ENCODE assay signal across 30 mouse cellular contexts in genomic region chr1:165839201-165839600, GRCm38 (mm10). TPM values are rescaled to one million over a fixed set of nuclear protein-coding genes. Genes with fewer than 3 reads are reported as not detected.
DNase-seq lines count a peak whose midpoint lies in the region; ATAC-seq and TF ChIP-seq lines count a peak whose summit lies in the region.
"Had no signal": no experiment of that assay in that cellular context is flagged by ENCODE, and none has a peak within 500 bp of the region (broad histone marks: within the 10 kb centered on the region; RNA-seq: fewer than 3 reads in every experiment).

No protein-coding gene starts in this region.

- no peak overlapping the region for H3K27ac ChIP-seq in hindbrain, postnatal 0 days
- H3K27ac ChIP-seq in hindbrain, embryonic 14.5 days: no peak overlapping the region
- H3K27ac ChIP-seq in midbrain, postnatal 0 days (ENCODE audit: low read depth, low read length): no peak overlapping the region
- no peak overlapping the region for H3K27ac ChIP-seq in midbrain, embryonic 15.5 days
- H3K27ac ChIP-seq: forebrain, embryonic 10.5 days; forebrain, embryonic 13.5 days; heart, embryonic 15.5 days; hindbrain, embryonic 10.5 days; hindbrain, embryonic 15.5 days had no signal

- WGBS in hindbrain, postnatal 0 days: 65% methylated on average over 4 of the region's 4 CpGs
- 83% methylated on average over 4 of the region's 4 CpGs for WGBS in hindbrain, embryonic 14.5 days
- 49% methylated on average over 4 of the region's 4 CpGs for WGBS in midbrain, postnatal 0 days
- 56% methylated on average over 4 of the region's 4 CpGs for WGBS in midbrain, embryonic 15.5 days

- ATAC-seq in hindbrain, postnatal 0 days: no peak; the same call in 1 of the 2 replicates
- ATAC-seq in hindbrain, embryonic 14.5 days (ENCODE audit: low FRiP score): no peak
- ATAC-seq in midbrain, postnatal 0 days (ENCODE audit: low FRiP score): no peak
- ATAC-seq in midbrain, embryonic 15.5 days (replicated peaks): no peak
- ATAC-seq: forebrain, embryonic 13.5 days; forebrain, embryonic 16.5 days; inflammation-experienced regulatory T-cells, adult 6 months; intestine, embryonic 16.5 days; Patski had no signal

- no peak overlapping the region for H3K4me3 ChIP-seq in hindbrain, postnatal 0 days (ENCODE audit: low read length)
- H3K4me3 ChIP-seq in hindbrain, embryonic 14.5 days (replicated peaks; ENCODE audit: low read length): no peak overlapping the region
- H3K4me3 ChIP-seq in midbrain, postnatal 0 days (ENCODE audit: low read depth, low read length): no peak overlapping the region
- H3K4me3 ChIP-seq in midbrain, embryonic 15.5 days: no peak overlapping the region
- H3K4me3 ChIP-seq: forebrain, embryonic 10.5 days; forebrain, embryonic 13.5 days; heart, embryonic 12.5 days; heart, embryonic 15.5 days; hindbrain, embryonic 10.5 days; hindbrain, embryonic 15.5 days had no signal

- H3K4me2 ChIP-seq in hindbrain, postnatal 0 days (ENCODE audit: low read depth, low read length): no peak overlapping the region
- no peak overlapping the region for H3K4me2 ChIP-seq in hindbrain, embryonic 14.5 days (replicated peaks)
- H3K4me2 ChIP-seq in midbrain, postnatal 0 days (ENCODE audit: low read depth, low read length, poor library complexity, severe bottlenecking): no peak overlapping the region
- no peak overlapping the region for H3K4me2 ChIP-seq in midbrain, embryonic 15.5 days
- H3K4me2 ChIP-seq: forebrain, embryonic 13.5 days; heart, embryonic 12.5 days; heart, embryonic 15.5 days; hindbrain, embryonic 15.5 days had no signal

- H3K4me1 ChIP-seq in hindbrain, postnatal 0 days (ENCODE audit: insufficient read depth, low read length): peaks cover 6% of the 10 kb centered on the region
- peaks cover 34% of the 10 kb centered on the region for H3K4me1 ChIP-seq in hindbrain, embryonic 14.5 days (replicated peaks; ENCODE audit: control insufficient read depth, insufficient read depth, low read length)
- H3K4me1 ChIP-seq in midbrain, postnatal 0 days (ENCODE audit: insufficient read depth, low read length): no peaks in the 10 kb centered on the region
- H3K4me1 ChIP-seq in midbrain, embryonic 15.5 days: peaks cover 46% of the 10 kb centered on the region

- H3K9ac ChIP-seq in hindbrain, postnatal 0 days (replicated peaks; ENCODE audit: low read length): no peak overlapping the region
- H3K9ac ChIP-seq in hindbrain, embryonic 14.5 days: no peak overlapping the region
- no peak overlapping the region for H3K9ac ChIP-seq in midbrain, postnatal 0 days (replicated peaks; ENCODE audit: low read length, poor library complexity, severe bottlenecking)
- no peak overlapping the region for H3K9ac ChIP-seq in midbrain, embryonic 15.5 days
- H3K9ac ChIP-seq: forebrain, embryonic 13.5 days; heart, embryonic 12.5 days; heart, embryonic 15.5 days; hindbrain, embryonic 15.5 days had no signal

- DNase-seq in cerebellum, postnatal 14 days: peak; percentile 76 to 78
- no peak for DNase-seq in cerebellum, postnatal 36 days
- DNase-seq in hindbrain, postnatal 0 days (ENCODE audit: low spot score): peak; percentile 73
- DNase-seq in hindbrain, embryonic 14.5 days (ENCODE audit: low spot score): no peak
- peak; percentile 74 for DNase-seq in midbrain, postnatal 0 days (ENCODE audit: low spot score)
- DNase-seq in retina, postnatal 1 day: peak; percentile 71
- no peak for DNase-seq in right cerebral cortex, postnatal 36 days (ENCODE audit: low spot score in 2 of 2)
- DNase-seq: adrenal gland, postnatal 10 days; adrenal gland, postnatal 36 days; B cell, adult 2 months; cerebellum, adult 11 months; cerebellum, adult 2 months; cerebellum, adult 9-11 months; embryo, embryonic 11 days; gastrocnemius, postnatal 25 days; heart, adult 18-20 months; heart, postnatal 10 days; heart, postnatal 36 days had no signal

- no peaks in the 10 kb centered on the region for H3K9me3 ChIP-seq in hindbrain, postnatal 0 days (ENCODE audit: low read length)
- no peaks in the 10 kb centered on the region for H3K9me3 ChIP-seq in hindbrain, embryonic 14.5 days (ENCODE audit: control insufficient read depth, low read length)
- no peaks in the 10 kb centered on the region for H3K9me3 ChIP-seq in midbrain, postnatal 0 days (ENCODE audit: low read length)
- H3K9me3 ChIP-seq in midbrain, embryonic 15.5 days: no peaks in the 10 kb centered on the region
- H3K9me3 ChIP-seq: forebrain, embryonic 10.5 days; forebrain, embryonic 13.5 days; G1E; heart, embryonic 12.5 days; heart, embryonic 15.5 days; hindbrain, embryonic 10.5 days; hindbrain, embryonic 15.5 days had no signal

- no peaks in the 10 kb centered on the region for H3K36me3 ChIP-seq in hindbrain, postnatal 0 days (ENCODE audit: insufficient read depth, low read length)
- no peaks in the 10 kb centered on the region for H3K36me3 ChIP-seq in hindbrain, embryonic 14.5 days (replicated peaks; ENCODE audit: control insufficient read depth, insufficient read depth)
- no peaks in the 10 kb centered on the region for H3K36me3 ChIP-seq in midbrain, postnatal 0 days (ENCODE audit: insufficient read depth, low read length)
- H3K36me3 ChIP-seq in midbrain, embryonic 15.5 days (replicated peaks): no peaks in the 10 kb centered on the region
- H3K36me3 ChIP-seq: forebrain, embryonic 10.5 days; heart, embryonic 12.5 days; heart, embryonic 15.5 days; hindbrain, embryonic 10.5 days; hindbrain, embryonic 15.5 days had no signal

- TF ChIP-seq CTCF in hindbrain, postnatal 0 days (IDR thresholded peaks at IDR 0.05; ENCODE audit: low read depth): no peak
- no peak for TF ChIP-seq CTCF in midbrain, postnatal 0 days (IDR thresholded peaks at IDR 0.05)

- H3K27me3 ChIP-seq in hindbrain, postnatal 0 days (ENCODE audit: insufficient read depth, low read length): peaks cover 8% of the 10 kb centered on the region; the same call in 1 of the 2 replicates
- H3K27me3 ChIP-seq in hindbrain, embryonic 14.5 days (ENCODE audit: control insufficient read depth, insufficient read depth, low read length): peaks cover 30% of the 10 kb centered on the region
- peaks cover 8% of the 10 kb centered on the region for H3K27me3 ChIP-seq in midbrain, postnatal 0 days (ENCODE audit: insufficient read depth, low read length)
- no peaks in the 10 kb centered on the region; the same call in 1 of the 2 replicates for H3K27me3 ChIP-seq in midbrain, embryonic 15.5 days (replicated peaks)
- H3K27me3 ChIP-seq: Patski had no signal

RNA-seq across cellular contexts. Expression of gene Cd247, which starts 50.7 kb away (rescaled TPM):
- total RNA-seq in hindbrain, postnatal 0 days (2014; rRNA removed): not detected in 2 replicates
- 0.39 and 0.55 TPM in 2 replicates for polyA plus RNA-seq in hindbrain, postnatal 0 days (2015; fragmentation: Nextera tagmentation; extraction: Ambion mirVana)
- 0.54 and 0.90 TPM in 2 replicates for polyA plus RNA-seq in hindbrain, embryonic 14.5 days (2014; fragmentation: Nextera tagmentation; extraction: Ambion mirVana)
- total RNA-seq in midbrain, postnatal 0 days (2014; rRNA removed): 0.66 TPM in 1 of 2 replicates, not detected in the other
- 0.59 and 0.83 TPM in 2 replicates for polyA plus RNA-seq in midbrain, postnatal 0 days (2015; fragmentation: Nextera tagmentation; extraction: Ambion mirVana)
- polyA plus RNA-seq in midbrain, embryonic 15.5 days (2015; fragmentation: Nextera tagmentation; extraction: Ambion mirVana): 1.1 and 1.2 TPM in 2 replicates

Comparison
In these comparisons a context has a peak if more than half of its experiments do, and no peak if none do; other contexts are left out.
1. DNase-seq: peak in cerebellum, postnatal 14 days (2 of 2), hindbrain, postnatal 0 days (single experiment), midbrain, postnatal 0 days (single experiment) and retina, postnatal 1 day (single experiment); none in cerebellum, postnatal 36 days (0 of 2), hindbrain, embryonic 14.5 days (single experiment) and right cerebral cortex, postnatal 36 days (0 of 2).